Mouse (Mus musculus): ENCODE data around the gene Zdhhc5.
A peak's percentile ranks its signal among the peaks of the same experiment; 100 is the strongest.
"Not testable (repeated sequence)": the region's sequence is repeated elsewhere in the genome, so short reads cannot be mapped to it uniquely, and the experiment has no call there.

Zdhhc5 gene

GRCm38 (mm10) chr2:84695007-84695695, 19.8 kb downstream of the Zdhhc5 start:
- no peak for DNase-seq (ENCODE audit: low read depth, low spot score)

DNA sequence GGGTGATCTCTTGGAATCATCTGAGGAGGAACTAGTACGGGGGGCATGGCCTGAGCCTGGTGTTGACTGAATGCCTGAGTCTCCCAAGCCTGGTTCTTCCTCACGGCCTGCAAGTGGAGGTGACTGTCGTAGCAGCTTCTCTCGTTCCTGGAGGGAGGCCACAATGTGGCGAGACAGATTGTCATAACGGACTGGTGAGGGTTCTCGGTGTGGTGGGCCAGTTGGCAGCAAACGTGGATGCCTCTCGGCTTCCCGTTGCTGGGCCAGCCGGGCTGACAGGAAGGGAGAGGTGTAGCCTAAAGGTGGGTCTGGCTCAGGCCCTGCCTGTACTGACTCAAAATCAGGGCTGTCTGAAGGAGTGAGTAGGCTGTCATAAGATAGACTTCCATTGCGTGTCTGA, 24.9 kb downstream of the Zdhhc5 start:
- no peak for DNase-seq (ENCODE audit: low read depth, low spot score)

- no peak for DNase-seq (ENCODE audit: low read depth, low spot score)
Measured at GRCm38 (mm10) chr2:84688080-84688844, 26.7 kb downstream of the Zdhhc5 start.

DNA sequence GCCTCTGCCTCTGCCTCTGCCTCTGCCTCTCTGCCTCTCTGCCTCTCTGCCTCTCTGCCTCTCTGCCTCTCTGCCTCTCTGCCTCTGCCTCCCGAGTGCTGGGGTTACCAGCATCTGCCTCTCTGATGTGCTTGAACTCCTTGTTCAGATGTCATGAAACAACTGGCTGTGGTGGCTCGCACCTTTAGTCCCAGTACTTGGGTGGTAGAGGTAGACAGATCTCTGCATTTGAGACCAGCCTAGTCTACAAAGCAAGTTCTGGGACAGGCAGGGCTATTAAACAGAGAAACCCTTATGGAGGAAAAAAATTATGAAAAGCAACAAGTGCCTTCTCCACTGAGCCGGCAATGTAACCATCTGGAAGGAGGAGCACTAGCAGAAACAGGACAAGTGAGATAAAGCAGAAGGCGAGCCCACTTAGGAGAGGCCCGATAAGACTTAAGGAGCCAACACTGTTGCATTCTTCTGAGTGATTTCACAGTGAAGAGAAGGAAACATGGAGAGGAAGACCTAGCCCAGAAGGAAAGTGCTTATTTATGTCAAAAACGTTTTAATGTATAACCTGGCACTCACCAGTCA, 32.3 kb downstream of the Zdhhc5 start:
- no peak for DNase-seq (ENCODE audit: low read depth, low spot score)

DNA sequence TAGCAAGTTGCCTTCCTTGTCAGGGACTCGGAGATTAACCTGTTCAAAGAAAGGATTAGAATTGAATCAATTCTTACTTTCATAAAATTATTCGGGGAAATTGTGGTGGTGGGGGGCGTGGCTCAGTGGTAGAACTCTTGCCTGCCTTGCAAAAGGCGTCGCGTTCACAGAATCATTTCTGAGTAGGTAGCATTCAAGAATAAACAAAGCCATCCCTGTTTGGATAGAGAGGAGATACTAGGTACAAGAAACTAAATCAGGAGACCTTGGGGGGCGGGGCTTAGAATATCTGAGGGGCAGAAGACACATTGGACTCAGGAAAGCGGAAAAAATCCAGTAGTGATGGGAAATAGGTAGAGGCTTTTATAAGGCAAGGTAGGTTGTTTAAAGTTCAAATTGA, 36.0 kb downstream of the Zdhhc5 start, which contains the start of gene Tmx2:
Tmx2 (minus strand) TSS at position 125 of the 400 bp plus-strand sequence.
- DNase-seq (ENCODE audit: low read depth, low spot score), result no peak

DNA sequence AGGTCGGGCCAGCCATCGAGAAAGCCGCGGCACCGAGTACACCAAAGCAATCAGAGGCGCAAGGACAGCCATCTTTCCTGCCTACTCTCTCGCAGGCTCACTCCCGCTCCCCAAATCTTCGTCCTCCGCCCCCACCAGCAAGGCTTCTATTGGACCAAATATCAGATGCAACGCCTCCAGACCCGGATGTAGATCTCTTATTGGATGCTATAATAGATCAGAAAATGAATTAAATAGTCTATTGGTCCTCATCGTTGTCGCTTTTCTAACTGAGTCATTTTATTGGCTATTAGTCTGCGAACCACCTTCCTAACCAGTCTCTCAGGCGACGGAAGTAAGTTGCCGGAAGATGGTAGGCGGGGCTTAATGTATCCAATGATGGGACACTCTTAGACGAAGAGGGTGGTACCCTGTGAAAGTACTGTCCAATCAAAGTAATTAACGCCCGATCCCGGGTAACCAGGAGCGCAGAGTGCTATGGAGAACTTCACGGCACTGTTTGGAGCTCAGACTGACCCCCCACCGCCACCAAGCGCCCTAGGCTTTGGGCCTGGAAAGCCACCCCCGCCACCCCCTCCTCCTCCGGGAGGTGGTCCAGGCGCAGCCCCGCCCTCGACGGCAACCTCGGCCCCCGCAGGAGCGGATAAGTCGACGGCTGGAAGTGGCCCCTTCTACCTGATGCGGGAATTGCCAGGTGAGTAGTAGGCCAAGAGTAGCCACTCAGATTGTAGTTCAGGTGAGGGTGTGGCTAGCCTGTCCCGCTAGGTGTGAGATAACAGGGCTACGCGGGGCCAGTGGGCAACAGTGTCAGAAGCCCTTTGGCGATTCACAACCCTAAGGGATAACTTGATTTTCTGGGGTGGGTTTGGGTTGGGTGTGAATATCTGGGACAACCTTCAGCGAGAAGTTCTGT, 36.8 kb downstream of the Zdhhc5 start, which contains the start of the genes Gm28635 and Med19:
Gm28635 (minus strand) TSS at position 74 of the 913 bp plus-strand sequence.
Med19 (plus strand) TSS at position 435 of the 913 bp plus-strand sequence.
- peak; percentile 100 for DNase-seq (ENCODE audit: low read depth, low spot score)

DNA sequence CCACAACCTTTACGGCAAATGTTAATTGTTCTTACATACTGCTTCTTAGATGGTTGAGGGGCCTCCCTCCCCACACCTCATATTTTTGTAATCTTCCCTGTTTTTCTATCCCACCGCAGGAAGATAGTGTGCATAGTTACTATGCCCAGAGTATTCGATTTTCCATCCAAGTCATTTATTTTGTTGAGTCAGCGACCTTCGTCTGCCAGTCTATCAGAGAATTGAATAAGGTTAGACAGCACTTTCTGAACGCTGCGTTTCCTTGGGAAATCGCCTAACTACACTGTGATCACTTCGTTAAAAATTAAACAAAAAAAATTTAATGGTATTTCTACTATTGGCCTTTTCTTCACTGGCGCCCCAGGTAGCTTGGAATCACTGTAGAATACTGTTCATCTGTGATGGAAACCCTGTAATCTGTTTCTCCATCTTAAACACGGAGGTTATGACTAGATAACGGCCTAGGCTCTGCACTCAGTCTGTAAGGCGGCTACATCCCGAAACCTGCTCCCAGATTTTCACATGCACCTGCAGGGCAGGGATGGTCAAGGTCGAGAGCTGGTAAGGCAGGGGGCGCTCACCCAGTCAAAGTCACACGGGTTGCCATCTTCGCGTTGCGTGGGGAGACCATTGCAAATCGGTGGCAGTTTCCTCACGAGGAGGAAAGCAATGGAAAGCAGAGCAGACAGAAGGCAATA, 37.6 kb downstream of the Zdhhc5 start:
- peak; percentile 90 for DNase-seq (ENCODE audit: low read depth, low spot score)

DNA sequence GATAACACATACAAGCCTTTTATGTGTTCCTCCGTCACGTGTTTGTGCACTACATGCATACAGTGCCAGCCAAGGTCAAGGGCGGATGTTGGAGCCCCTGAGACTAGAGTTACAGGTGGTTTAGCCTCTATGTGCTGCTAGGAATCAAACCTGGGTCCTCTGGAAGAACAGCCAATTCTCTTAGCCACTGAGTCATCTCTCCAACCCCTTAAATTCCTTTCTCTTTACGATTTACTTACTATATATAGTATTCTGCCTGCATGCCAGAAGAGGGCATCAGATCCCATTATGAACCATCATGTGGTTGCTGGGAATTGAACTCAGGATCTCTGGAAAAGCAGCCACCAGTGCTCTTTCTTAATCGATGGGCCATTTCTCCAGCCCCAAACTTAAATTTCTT, 43.4 kb downstream of the Zdhhc5 start:
- not testable (repeated sequence) for DNase-seq (ENCODE audit: low read depth, low spot score)

- peak; percentile 99 for DNase-seq (ENCODE audit: low read depth, low spot score)
Measured at GRCm38 (mm10) chr2:84670569-84670933, 44.4 kb downstream of the Zdhhc5 start, which contains the start of gene Selenoh. Selenoh (minus strand) TSS chr2:84670770.

GRCm38 (mm10) chr2:84669828-84670568, 45.0 kb downstream of the Zdhhc5 start:
- no peak for DNase-seq (ENCODE audit: low read depth, low spot score)

DNA sequence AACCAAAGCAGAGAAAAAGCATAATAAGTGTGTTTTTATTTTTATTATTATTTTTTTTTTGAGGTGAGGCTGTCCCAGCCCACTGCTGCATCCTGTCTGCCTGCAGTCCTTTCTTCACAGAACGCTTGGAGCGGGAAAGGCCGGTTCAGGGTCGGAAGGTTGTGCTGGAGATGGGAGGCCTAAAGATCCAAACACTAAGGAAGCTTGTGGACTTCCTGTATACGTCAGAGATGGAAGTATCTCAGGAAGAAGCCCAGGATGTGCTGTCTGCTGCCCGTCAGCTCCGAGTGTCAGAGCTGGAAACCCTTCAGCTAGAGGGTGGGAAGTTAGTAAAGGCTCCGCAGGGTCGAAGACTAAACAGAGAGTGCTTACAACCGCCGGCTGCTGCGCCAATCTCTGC, 48.9 kb downstream of the Zdhhc5 start:
- DNase-seq (ENCODE audit: low read depth, low spot score), result no peak

DNA sequence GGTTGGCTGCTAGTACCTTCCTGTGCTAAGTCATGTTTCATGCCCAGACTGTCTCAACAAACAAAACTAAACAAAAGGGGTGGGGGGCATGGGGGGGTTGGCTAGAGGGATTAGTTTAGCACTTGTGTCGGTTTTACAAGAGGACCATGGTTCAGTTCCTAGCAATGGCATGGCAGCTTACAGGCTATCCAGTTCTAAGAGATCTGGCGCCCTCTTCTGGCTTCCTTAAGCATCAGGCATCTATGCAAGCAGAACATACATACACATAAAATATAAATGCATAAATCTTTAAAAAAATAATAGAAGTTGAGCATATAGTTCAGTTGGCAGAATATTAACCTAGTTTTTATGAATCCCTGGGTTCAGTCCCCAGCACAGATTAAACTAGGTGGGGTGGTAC, 52.1 kb downstream of the Zdhhc5 start:
- DNase-seq (ENCODE audit: low read depth, low spot score), result peak; percentile 83

- peak; percentile 92 for DNase-seq (ENCODE audit: low read depth, low spot score)
Measured at GRCm38 (mm10) chr2:84660253-84660652, 54.7 kb downstream of the Zdhhc5 start.

- peak; percentile 75 for DNase-seq (ENCODE audit: low read depth, low spot score)
Measured at GRCm38 (mm10) chr2:84658806-84659205, 56.2 kb downstream of the Zdhhc5 start, which contains the start of gene Btbd18. Btbd18 (plus strand) TSS chr2:84659079.

DNA sequence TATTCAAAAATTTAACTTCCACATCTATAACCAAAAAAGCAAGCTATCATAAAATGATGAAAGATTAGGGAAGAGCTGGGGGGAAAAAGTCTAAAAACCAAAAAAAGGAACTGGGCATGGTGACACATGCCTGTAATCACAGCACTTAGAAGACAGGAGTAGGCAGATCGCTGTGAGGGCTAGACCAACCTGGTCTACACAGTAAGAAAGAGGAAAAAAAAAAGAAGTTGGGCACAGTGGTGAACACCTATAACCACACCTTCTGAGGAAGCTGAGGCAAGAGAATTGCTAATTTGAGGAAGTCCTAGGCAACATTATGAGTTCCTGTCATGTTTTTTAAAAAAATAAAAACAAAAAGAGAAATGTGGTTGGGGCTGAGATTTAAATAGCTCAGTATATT, 59.1 kb downstream of the Zdhhc5 start:
- no peak for DNase-seq (ENCODE audit: low read depth, low spot score)

DNA sequence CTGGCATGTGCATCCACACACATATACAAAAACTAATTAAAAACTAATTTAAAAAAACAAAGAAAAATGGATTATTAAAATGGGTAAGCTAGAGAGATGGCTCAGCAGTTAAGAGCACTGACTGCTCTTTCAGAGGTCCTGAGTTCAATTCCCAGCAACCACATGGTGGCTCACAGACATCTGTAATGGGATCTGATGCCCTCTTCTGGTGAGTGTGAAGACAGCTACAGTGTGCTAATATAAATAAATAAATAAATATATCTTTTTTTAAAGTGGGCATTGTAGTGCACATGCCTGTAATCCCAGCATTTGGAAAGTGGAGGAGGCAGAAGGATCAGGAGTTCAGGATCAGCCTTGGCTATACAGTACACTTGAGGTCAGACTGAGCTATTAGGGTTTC, 61.6 kb downstream of the Zdhhc5 start:
- no peak for DNase-seq (ENCODE audit: low read depth, low spot score)

DNA sequence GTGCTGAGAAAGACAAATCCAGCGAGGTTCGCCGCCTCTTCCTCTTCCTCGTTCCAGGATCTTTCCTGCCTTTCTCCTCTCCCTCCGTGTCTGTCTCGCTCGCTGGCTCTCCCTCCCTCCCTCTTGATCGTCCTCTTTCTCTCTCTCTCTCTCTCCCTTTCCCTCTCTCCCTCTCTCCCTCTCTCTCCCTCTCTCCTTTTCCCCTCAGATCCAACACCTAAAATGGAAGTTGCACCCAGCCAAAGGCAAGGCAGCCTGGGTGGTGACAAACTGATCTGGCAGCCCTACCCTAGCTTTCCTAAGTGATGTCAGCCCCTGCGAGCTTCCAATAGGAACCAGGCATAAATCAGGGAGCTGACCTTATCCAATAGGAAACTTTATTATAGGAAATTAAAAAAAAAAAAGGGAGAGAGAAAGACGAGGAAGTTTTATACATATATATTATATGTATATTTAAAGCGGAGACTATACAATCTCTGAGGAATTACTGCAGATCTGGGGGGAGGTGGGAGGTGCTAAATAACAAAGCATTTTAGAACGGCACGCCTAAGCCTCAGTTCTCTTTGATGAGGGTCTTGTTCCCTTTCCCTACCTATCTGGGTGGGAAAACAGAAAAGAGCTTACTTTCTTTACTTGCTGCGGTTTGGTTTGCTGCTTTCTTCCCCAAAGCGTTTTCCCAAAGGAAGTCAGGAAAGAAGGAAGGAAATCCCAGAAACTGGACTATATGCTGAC, 64.3 kb downstream of the Zdhhc5 start, which contains the start of gene Ctnnd1:
Ctnnd1 (minus strand) TSS at position 302 of the 732 bp plus-strand sequence.
- DNase-seq (ENCODE audit: low read depth, low spot score), result peak; percentile 94

- peak; percentile 40 for DNase-seq (ENCODE audit: low read depth, low spot score)
Measured at GRCm38 (mm10) chr2:84649674-84650073, 65.3 kb downstream of the Zdhhc5 start.

DNA sequence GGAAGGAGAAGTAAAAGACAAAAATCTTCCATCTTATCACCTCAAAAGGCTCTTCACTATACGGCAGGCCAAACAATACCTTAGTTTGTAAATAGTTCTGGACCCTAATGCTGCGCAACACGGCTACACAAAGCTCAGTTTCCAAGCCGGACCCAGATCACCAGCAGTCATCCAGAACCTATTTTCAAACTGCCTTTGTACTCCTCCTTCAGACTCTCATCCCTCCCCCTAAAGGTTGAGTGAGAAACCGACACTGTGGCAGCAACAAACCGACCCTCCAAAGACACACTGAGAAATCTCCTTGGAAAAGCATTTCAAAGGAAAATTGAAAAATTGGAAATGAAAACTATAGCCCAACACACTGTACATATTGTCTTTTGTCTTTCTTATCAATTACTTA, 66.6 kb downstream of the Zdhhc5 start:
- no peak for DNase-seq (ENCODE audit: low read depth, low spot score)

All from R1 (cell line).